Mouse (Mus musculus) ES-E14 (cell line): ENCODE measurements at regions not wholly inside any gene's neighbourhood (a gene's known extent, or its start where the extent isn't known, plus 50 kb on each side); places are given as distances from the start of the nearest gene placed in this dataset.

ENCODE experiments used
- CHD2 ChIP-seq: IDR thresholded peaks from 2 replicates; pipeline ENCODE4 v1.6.1; 2014; ENCODE audit warnings: mild to moderate bottlenecking, low read depth, low read length, inconsistent platforms
- HCFC1 ChIP-seq: IDR thresholded peaks from 2 replicates; pipeline ENCODE4 v1.6.1; 2012; ENCODE audit warnings: low read length, inconsistent platforms, borderline replicate concordance; ENCODE audit not compliant: insufficient read depth
- MAFK ChIP-seq: IDR thresholded peaks from 2 replicates; pipeline ENCODE4 v1.6.1; 2014; ENCODE audit warnings: mild to moderate bottlenecking, low read depth, low read length, inconsistent platforms; ENCODE audit not compliant: insufficient read depth
- ZC3H11A ChIP-seq: IDR thresholded peaks from 2 replicates; pipeline ENCODE4 v1.6.1; 2012; ENCODE audit warnings: low read depth, mild to moderate bottlenecking, inconsistent platforms, low read length, borderline replicate concordance
- ZNF384 ChIP-seq: IDR thresholded peaks from 2 replicates; pipeline ENCODE4 v1.6.1; 2012; ENCODE audit warnings: low read depth, low read length, inconsistent platforms

DNA sequence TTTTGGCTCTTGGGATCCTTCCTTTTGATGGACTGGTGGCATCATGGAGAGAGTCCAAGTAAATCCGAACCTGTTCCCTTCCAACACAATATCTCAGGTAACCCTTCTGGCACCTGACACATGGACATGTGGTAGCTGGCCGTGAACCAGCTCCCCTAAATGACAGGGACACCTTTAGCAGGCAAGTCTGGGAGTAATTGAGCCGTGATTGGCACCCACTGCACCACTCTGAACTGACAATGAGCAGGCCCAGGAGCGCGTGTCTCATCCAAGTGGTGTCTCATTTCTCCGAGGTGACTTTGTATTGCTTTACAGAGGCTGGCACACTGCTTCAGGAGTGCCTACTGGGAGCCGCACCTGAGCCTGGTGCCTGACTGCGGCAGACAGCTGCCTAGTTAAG lies 203.5 kb downstream of the Snx10 start:
- no peak for TF ChIP-seq CHD2
- TF ChIP-seq ZC3H11A, result no peak
- no peak for TF ChIP-seq MAFK
- no peak for TF ChIP-seq ZNF384
- TF ChIP-seq HCFC1, result no peak
